Mouse (Mus musculus) cerebellum, postnatal 10 days (tissue): ENCODE measurements at regions not wholly inside any gene's neighbourhood (a gene's known extent, or its start where the extent isn't known, plus 50 kb on each side); places are given as distances from the start of the nearest gene placed in this dataset.

Experiments used
- DNase-seq, 2 experiments: peaks; one replicate each; pipeline ENCODE4 v3.0.0; 2021; ENCODE audit warnings: mixed read lengths in 2 of 2

- no peak for DNase-seq
Measured at GRCm38 (mm10) chr5:100981849-100982572, 136.5 kb downstream of the Gpat3 start.

- DNase-seq = peak; percentile 61 to 70
Measured at GRCm38 (mm10) chr5:100976736-100977135, 131.2 kb downstream of the Gpat3 start.

- DNase-seq = no peak
Measured at GRCm38 (mm10) chr5:100951210-100951609, 105.7 kb downstream of the Gpat3 start.
